Mouse (Mus musculus): ENCODE data around the gene Srarp. TPM values are rescaled to one million over a fixed set of nuclear protein-coding genes. Genes with fewer than 3 reads are reported as not detected.

Srarp gene
- not detected in 2 replicates for polyA plus RNA-seq (2014; fragmentation: Nextera tagmentation; extraction: Ambion mirVana)

DNA sequence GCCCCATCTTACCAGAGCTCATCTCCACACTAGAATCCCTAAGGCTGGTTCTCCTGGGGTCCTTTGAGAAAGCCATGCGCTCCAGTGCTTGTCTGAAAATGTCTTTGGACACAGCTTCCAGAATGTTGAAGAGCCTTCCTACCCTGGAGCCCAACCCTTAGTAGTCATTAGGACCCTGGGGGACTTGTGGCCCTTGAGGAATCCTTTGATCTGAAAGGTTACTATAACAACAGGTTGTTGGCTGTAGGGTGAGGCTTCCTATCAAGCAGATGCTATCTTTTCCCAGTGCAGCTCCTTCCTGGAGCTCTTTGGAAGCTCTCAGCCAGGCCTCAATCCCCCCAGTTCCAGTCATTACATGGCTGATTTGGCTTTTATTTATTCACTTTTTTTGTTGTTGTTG, at the start of gene Srarp:
Gene Srarp (minus strand): TSS at position 132 of the 400 bp plus-strand sequence.
- no peak within 1 kb of the TSS for H3K9ac ChIP-seq (replicated peaks; ENCODE audit: low read length)
- no peaks in the 10 kb centered on the region for H3K27me3 ChIP-seq (ENCODE audit: control insufficient read depth, insufficient read depth, low read length)
- DNase-seq (ENCODE audit: low spot score) (no peak), ATAC-seq (replicated peaks; ENCODE audit: insufficient number of reproducible peaks, low FRiP score, low TSS enrichment, low read depth) (no peak)
- no peaks in the 10 kb centered on the region for H3K9me3 ChIP-seq (replicated peaks; ENCODE audit: control insufficient read depth, low read length)
- no peaks in the 10 kb centered on the region for H3K4me1 ChIP-seq (ENCODE audit: control insufficient read depth, insufficient read depth, low read length)
- no peak within 1 kb of the TSS for H3K4me3 ChIP-seq (ENCODE audit: low read depth, low read length)
- no peaks in the 10 kb centered on the region for H3K36me3 ChIP-seq (replicated peaks; ENCODE audit: control insufficient read depth, insufficient read depth, low read depth, low read length)
- no peak within 1 kb of the TSS for H3K27ac ChIP-seq (replicated peaks; ENCODE audit: low read depth, low read length)
- WGBS = 85% methylated on average over 1 of the region's 1 CpGs
- no peak within 1 kb of the TSS for H3K4me2 ChIP-seq (ENCODE audit: low read depth, low read length)

GRCm38 (mm10) chr4:141484071-141484470, 48.2 kb upstream of the Srarp start:
- no peak overlapping the region for H3K9ac ChIP-seq (replicated peaks; ENCODE audit: low read length)
- H3K4me1 ChIP-seq (ENCODE audit: control insufficient read depth, insufficient read depth, low read length) = no peaks in the 10 kb centered on the region
- H3K4me2 ChIP-seq (ENCODE audit: low read depth, low read length) = no peak overlapping the region
- WGBS = 71% methylated on average over 11 of the region's 11 CpGs
- H3K9me3 ChIP-seq (replicated peaks; ENCODE audit: control insufficient read depth, low read length) = no peaks in the 10 kb centered on the region
- H3K4me3 ChIP-seq (ENCODE audit: low read depth, low read length) = no peak overlapping the region
- peaks cover 21% of the 10 kb centered on the region for H3K36me3 ChIP-seq (replicated peaks; ENCODE audit: control insufficient read depth, insufficient read depth, low read depth, low read length)
- DNase-seq (ENCODE audit: low spot score) = no peak
- no peak overlapping the region for H3K27ac ChIP-seq (replicated peaks; ENCODE audit: low read depth, low read length)
- no peaks in the 10 kb centered on the region for H3K27me3 ChIP-seq (ENCODE audit: control insufficient read depth, insufficient read depth, low read length)
- no peak for ATAC-seq (replicated peaks; ENCODE audit: insufficient number of reproducible peaks, low FRiP score, low TSS enrichment, low read depth)

GRCm38 (mm10) chr4:141479411-141479810, 43.5 kb upstream of the Srarp start:
- 91% methylated on average over 8 of the region's 8 CpGs for WGBS
- DNase-seq (ENCODE audit: low spot score) (no peak), ATAC-seq (replicated peaks; ENCODE audit: insufficient number of reproducible peaks, low FRiP score, low TSS enrichment, low read depth) (no peak)
- Histone ChIP-seq H3K9ac (replicated peaks; ENCODE audit: low read length) (no peak overlapping the region), H3K4me2 (ENCODE audit: low read depth, low read length) (no peak overlapping the region), H3K36me3 (replicated peaks; ENCODE audit: control insufficient read depth, insufficient read depth, low read depth, low read length) (peaks cover 41% of the 10 kb centered on the region), H3K4me1 (ENCODE audit: control insufficient read depth, insufficient read depth, low read length) (no peaks in the 10 kb centered on the region), H3K4me3 (ENCODE audit: low read depth, low read length) (no peak overlapping the region), H3K27ac (replicated peaks; ENCODE audit: low read depth, low read length) (no peak overlapping the region), H3K9me3 (replicated peaks; ENCODE audit: control insufficient read depth, low read length) (no peaks in the 10 kb centered on the region), H3K27me3 (ENCODE audit: control insufficient read depth, insufficient read depth, low read length) (no peaks in the 10 kb centered on the region)

DNA sequence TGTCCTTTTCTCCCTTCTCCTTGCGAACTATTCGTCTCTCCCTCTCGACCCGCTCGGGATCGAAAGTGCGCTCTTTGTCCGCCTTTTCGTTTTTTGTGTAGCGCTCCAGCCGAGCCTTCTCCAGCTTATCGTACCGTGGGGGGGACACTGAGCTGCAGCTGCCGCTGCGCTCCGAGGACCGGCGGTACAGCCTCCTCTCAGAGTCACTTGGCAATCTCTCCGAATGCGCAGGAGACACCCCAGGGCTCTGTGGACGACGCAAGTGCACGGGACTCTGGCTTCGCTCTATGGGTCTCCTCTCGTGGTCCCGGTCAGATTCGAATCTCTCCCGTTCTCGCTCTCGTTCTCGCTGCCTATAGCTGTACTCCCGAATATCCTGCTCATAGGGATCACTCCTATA, 42.9 kb upstream of the Srarp start:
- no peak overlapping the region for H3K4me2 ChIP-seq (ENCODE audit: low read depth, low read length)
- H3K9ac ChIP-seq (replicated peaks; ENCODE audit: low read length) = no peak overlapping the region
- ATAC-seq (replicated peaks; ENCODE audit: insufficient number of reproducible peaks, low FRiP score, low TSS enrichment, low read depth) (no peak), DNase-seq (ENCODE audit: low spot score) (no peak)
- 96% methylated on average over 32 of the region's 32 CpGs for WGBS
- no peak overlapping the region for H3K4me3 ChIP-seq (ENCODE audit: low read depth, low read length)
- no peak overlapping the region for H3K27ac ChIP-seq (replicated peaks; ENCODE audit: low read depth, low read length)
- no peaks in the 10 kb centered on the region for H3K27me3 ChIP-seq (ENCODE audit: control insufficient read depth, insufficient read depth, low read length)
- peaks cover 37% of the 10 kb centered on the region for H3K36me3 ChIP-seq (replicated peaks; ENCODE audit: control insufficient read depth, insufficient read depth, low read depth, low read length)
- no peaks in the 10 kb centered on the region for H3K4me1 ChIP-seq (ENCODE audit: control insufficient read depth, insufficient read depth, low read length)
- no peaks in the 10 kb centered on the region for H3K9me3 ChIP-seq (replicated peaks; ENCODE audit: control insufficient read depth, low read length)

GRCm38 (mm10) chr4:141478225-141478624, 42.3 kb upstream of the Srarp start:
- no peak for ATAC-seq (replicated peaks; ENCODE audit: insufficient number of reproducible peaks, low FRiP score, low TSS enrichment, low read depth)
- no peak overlapping the region for H3K9ac ChIP-seq (replicated peaks; ENCODE audit: low read length)
- no peak overlapping the region for H3K4me2 ChIP-seq (ENCODE audit: low read depth, low read length)
- no peaks in the 10 kb centered on the region for H3K27me3 ChIP-seq (ENCODE audit: control insufficient read depth, insufficient read depth, low read length)
- H3K9me3 ChIP-seq (replicated peaks; ENCODE audit: control insufficient read depth, low read length) = no peaks in the 10 kb centered on the region
- 90% methylated on average over 23 of the region's 23 CpGs for WGBS
- H3K4me3 ChIP-seq (ENCODE audit: low read depth, low read length) = no peak overlapping the region
- H3K36me3 ChIP-seq (replicated peaks; ENCODE audit: control insufficient read depth, insufficient read depth, low read depth, low read length) = peaks cover 37% of the 10 kb centered on the region
- no peak for DNase-seq (ENCODE audit: low spot score)
- no peaks in the 10 kb centered on the region for H3K4me1 ChIP-seq (ENCODE audit: control insufficient read depth, insufficient read depth, low read length)
- no peak overlapping the region for H3K27ac ChIP-seq (replicated peaks; ENCODE audit: low read depth, low read length)

- Histone ChIP-seq H3K4me1 (ENCODE audit: control insufficient read depth, insufficient read depth, low read length) (no peaks in the 10 kb centered on the region), H3K36me3 (replicated peaks; ENCODE audit: control insufficient read depth, insufficient read depth, low read depth, low read length) (peaks cover 38% of the 10 kb centered on the region), H3K4me3 (ENCODE audit: low read depth, low read length) (no peak overlapping the region), H3K9ac (replicated peaks; ENCODE audit: low read length) (no peak overlapping the region), H3K9me3 (replicated peaks; ENCODE audit: control insufficient read depth, low read length) (no peaks in the 10 kb centered on the region), H3K27me3 (ENCODE audit: control insufficient read depth, insufficient read depth, low read length) (no peaks in the 10 kb centered on the region), H3K27ac (replicated peaks; ENCODE audit: low read depth, low read length) (no peak overlapping the region), H3K4me2 (ENCODE audit: low read depth, low read length) (no peak overlapping the region)
- ATAC-seq (replicated peaks; ENCODE audit: insufficient number of reproducible peaks, low FRiP score, low TSS enrichment, low read depth) = no peak
- WGBS = 92% methylated on average over 16 of the region's 16 CpGs
- DNase-seq (ENCODE audit: low spot score) = no peak
These were observed 41.8 kb upstream of the Srarp start for GRCm38 (mm10) chr4:141477681-141478102.

DNA sequence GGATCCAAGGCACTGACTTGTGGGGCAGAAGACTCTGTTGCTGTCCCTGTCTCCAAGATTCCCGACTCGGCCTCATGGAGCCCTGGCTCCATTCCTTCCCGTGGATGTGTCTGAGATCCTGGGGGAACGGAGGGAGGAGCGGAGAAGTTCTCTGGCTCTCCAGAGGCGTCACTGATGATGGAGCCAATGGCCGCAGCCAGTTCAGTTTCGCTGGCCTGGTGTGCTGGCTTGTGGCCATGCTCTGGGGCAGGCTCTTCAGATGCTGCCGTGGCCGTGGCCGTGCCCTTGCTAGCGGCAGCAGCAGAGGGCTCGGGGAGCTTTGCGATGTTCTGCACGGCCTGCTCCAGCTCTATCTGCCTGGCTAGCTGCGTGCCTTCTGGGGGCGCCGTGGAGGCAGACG, 38.5 kb upstream of the Srarp start:
- WGBS = 90% methylated on average over 19 of the region's 19 CpGs
- no peak for DNase-seq (ENCODE audit: low spot score)
- H3K4me2 ChIP-seq (ENCODE audit: low read depth, low read length) = no peak overlapping the region
- H3K9ac ChIP-seq (replicated peaks; ENCODE audit: low read length) = no peak overlapping the region
- ATAC-seq (replicated peaks; ENCODE audit: insufficient number of reproducible peaks, low FRiP score, low TSS enrichment, low read depth) = no peak
- no peaks in the 10 kb centered on the region for H3K27me3 ChIP-seq (ENCODE audit: control insufficient read depth, insufficient read depth, low read length)
- H3K4me3 ChIP-seq (ENCODE audit: low read depth, low read length) = no peak overlapping the region
- H3K4me1 ChIP-seq (ENCODE audit: control insufficient read depth, insufficient read depth, low read length) = no peaks in the 10 kb centered on the region
- peaks cover 44% of the 10 kb centered on the region for H3K36me3 ChIP-seq (replicated peaks; ENCODE audit: control insufficient read depth, insufficient read depth, low read depth, low read length)
- no peaks in the 10 kb centered on the region for H3K9me3 ChIP-seq (replicated peaks; ENCODE audit: control insufficient read depth, low read length)
- H3K27ac ChIP-seq (replicated peaks; ENCODE audit: low read depth, low read length) = no peak overlapping the region

DNA sequence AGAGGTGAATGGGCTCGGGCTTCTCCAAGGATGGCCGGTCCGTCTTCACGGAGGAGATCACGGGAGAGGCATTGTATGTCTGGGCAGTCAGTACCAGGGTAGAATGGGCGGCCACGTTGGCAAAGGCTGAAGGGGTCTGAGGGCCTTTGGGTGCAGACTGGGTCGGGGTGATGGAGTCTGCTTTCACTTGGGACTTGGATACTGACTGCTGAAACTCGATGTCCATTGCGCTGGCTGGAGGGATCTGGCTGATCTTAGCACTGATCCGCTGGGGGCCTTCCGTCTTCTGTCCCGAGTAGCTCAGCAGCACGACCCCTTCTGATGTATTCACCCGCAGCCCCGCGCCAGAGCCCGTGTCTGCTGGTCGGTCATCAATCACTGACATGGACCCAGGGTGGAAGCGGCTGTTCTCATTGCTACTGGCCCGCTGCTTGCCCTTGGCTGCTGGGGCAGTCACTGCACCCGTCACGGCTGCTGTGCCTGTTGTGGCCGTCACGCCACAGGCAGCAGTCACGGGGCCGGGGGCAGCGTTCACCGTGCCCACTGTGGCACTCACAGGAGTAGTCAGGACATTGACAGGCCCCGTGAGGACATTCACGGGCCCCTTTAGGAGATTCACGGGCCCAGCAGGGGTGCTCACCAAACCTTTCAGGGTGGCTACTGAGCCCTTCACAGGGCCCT, 36.9 kb upstream of the Srarp start:
- no peak overlapping the region for H3K4me3 ChIP-seq (ENCODE audit: low read depth, low read length)
- no peak for ATAC-seq (replicated peaks; ENCODE audit: insufficient number of reproducible peaks, low FRiP score, low TSS enrichment, low read depth)
- H3K4me2 ChIP-seq (ENCODE audit: low read depth, low read length) = no peak overlapping the region
- no peak for DNase-seq (ENCODE audit: low spot score)
- no peaks in the 10 kb centered on the region for H3K9me3 ChIP-seq (replicated peaks; ENCODE audit: control insufficient read depth, low read length)
- WGBS = 90% methylated on average over 32 of the region's 32 CpGs
- H3K9ac ChIP-seq (replicated peaks; ENCODE audit: low read length) = no peak overlapping the region
- no peaks in the 10 kb centered on the region for H3K4me1 ChIP-seq (ENCODE audit: control insufficient read depth, insufficient read depth, low read length)
- no peaks in the 10 kb centered on the region for H3K27me3 ChIP-seq (ENCODE audit: control insufficient read depth, insufficient read depth, low read length)
- no peak overlapping the region for H3K27ac ChIP-seq (replicated peaks; ENCODE audit: low read depth, low read length)
- H3K36me3 ChIP-seq (replicated peaks; ENCODE audit: control insufficient read depth, insufficient read depth, low read depth, low read length) = peaks cover 29% of the 10 kb centered on the region
